Mouse (Mus musculus) ovary, postnatal 10 days (tissue): ENCODE results near the gene Itpk1.
A peak's percentile ranks its signal among the peaks of the same experiment; 100 is the strongest.
"Not testable (repeated sequence)": the region's sequence is repeated elsewhere in the genome, so short reads cannot be mapped to it uniquely, and the experiment has no call there.

Experiments used
- DNase-seq: peaks from one replicate; pipeline ENCODE4 v3.0.0; 2022; ENCODE audit warnings: low spot score

Gene Itpk1

DNA sequence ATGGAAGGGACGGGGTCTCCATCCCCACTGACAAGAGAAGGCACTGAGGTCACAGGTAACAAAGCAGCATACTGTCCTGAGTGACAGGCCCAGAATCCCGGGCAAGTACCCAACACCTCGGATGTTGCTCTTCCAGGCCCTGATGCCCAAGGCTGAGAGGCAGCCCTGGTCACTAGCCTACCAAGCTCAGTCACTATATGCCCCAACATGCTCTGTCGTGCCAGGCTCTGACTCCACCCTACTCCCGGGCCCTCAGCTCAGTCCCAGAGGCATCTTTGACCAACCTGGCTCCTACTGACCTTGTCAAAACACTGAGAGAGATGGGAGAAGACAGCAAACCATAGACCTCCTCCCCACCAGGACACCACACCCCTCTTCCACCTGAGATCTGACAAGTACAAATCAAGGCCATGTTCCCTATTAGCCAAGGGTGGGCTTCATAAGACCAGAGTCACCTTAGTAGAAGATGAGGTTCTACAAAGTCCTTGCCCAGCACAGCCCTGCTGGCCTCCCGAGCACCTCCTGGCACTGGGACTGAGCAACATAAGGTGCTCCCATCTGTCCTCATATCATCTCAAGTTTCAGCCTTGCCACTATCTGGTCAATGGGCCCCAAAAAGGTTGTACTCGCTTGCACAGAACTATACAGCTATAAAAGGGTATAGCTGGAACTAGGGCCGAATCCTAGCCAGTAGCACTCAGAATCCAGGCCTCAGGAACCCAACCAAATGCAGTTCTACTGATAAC is 43.7 kb downstream of the Itpk1 start:
- no peak for DNase-seq

GRCm38 (mm10) chr12:102653003-102653402 is 51.7 kb downstream of the Itpk1 start:
- no peak for DNase-seq

DNA sequence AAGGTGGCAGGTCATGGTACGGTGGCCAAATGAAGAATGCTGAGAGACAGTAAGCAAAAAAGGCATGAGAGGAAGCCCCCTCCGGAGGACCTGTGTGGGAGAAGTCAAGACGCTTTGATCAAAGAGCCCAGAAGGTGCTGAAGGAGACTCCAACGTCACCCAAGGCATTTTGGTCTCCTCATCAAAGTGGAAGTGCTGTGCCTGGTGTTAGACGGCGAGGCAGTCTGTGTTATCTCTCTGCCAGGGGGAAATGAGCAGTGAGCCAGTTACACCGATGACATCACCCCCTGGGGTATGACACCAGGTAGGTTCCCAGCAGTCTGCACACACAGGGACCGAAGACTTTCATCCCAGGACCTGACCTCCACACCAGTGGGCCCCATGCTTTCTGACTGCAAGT is 52.3 kb downstream of the Itpk1 start:
- DNase-seq: no peak

GRCm38 (mm10) chr12:102651871-102652270 is 52.9 kb downstream of the Itpk1 start:
- no peak for DNase-seq

DNA sequence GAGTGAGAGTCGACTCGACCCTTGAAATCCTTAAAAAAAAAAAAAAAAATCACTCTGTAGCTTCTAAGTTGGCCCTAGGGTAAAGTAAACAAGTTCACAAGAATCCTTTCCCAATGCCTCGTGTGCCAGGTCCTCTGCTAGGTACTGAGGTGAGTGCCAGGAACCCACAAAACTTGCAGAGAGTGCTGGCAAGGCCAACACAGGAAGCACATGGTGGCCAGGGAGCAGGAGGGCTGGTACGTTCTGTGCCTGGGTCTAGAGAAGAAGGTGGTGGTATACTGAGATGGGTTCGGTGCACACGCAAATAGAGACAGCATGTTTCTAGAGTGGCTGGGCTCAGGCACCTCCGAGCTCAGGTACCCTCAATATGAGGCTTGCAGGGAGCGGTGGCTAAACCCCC is 53.3 kb downstream of the Itpk1 start:
- DNase-seq: no peak

DNA sequence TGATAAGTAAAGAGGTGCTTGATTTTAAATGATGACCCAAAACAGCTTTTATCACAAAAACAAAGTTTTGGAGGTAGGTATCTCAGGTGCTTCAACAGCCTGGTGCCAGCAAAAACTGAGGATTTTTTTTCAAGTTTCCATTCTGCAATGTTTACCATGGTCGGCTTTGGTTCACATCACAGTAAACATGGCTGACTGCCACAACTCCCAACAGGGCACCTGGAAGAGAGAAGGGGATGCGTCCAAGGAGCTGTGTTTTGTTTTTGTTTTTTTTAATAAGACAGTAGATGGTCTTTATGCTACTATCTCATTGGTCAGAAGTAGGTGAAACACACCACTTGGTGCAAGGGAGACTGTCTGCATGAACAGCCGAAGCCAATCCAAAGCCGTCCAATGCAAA is 54.1 kb downstream of the Itpk1 start:
- no peak for DNase-seq

DNA sequence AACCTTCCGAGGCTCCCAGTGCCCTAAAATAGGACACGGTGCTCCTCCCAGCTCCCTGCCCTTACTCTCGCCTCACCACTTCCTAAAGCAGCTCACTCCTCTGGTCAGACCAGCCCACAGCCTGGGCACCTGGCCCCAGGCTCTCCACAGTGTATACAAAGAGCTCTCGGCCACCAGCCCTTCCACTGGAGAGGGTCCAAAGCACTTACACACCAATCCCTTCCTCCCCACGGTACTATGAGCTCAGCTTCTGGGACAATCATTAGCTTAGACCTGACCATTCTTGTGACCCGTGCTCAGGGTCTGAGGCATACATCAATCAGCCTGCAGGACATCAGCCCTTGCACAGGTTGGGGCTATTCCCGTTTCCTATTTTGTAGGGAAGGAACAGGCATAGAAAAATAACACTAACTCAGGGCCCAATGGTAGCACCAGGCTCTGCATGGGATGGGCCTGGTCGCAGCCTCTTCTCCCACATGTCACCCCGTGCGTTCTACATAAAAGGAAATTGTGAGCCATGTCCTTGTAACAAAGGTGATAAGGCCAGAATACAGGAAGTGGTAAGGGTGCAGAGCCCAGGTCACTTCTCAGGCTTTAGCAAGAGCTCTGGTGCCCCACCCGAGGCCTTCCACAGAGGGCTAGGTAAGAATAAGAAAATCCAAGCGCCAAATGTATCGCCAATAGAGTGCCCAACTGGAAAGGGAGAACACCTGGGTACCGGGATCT is 56.7 kb downstream of the Itpk1 start:
- no peak for DNase-seq

- no peak for DNase-seq
Measured at GRCm38 (mm10) chr12:102646586-102647260, 58.0 kb downstream of the Itpk1 start.

DNA sequence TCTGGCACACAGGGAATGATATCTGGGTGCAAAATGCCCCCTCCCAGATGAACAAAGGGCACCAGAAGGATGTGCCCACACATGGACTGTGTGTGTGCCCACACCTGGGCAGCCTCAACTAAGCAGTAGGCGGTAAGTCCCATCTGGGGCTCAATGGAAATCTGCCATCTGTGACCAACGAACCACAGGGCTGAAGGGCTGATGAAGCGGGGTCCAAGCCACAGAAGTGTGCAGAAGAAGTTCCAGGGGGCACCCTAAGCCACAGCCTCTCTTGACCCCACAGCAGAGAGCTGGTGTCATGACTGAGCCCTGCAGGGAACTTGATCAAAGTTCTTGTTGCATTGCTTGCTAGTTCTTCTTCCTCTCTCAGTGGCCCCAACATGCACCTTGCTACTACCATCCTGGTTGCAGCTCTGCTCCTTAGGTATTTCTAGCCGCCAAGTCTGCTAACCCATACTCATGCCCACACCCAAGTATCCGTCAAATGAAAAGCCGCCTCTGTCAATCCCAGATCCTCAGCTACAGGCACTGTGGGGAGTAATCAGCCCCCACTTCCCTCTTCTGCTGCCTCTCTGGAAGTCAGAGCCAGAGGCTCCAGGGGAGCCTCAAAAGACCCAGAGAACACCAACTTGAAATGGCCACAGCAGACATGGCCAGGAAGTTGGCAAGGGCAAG is 58.7 kb downstream of the Itpk1 start:
- DNase-seq: no peak

DNA sequence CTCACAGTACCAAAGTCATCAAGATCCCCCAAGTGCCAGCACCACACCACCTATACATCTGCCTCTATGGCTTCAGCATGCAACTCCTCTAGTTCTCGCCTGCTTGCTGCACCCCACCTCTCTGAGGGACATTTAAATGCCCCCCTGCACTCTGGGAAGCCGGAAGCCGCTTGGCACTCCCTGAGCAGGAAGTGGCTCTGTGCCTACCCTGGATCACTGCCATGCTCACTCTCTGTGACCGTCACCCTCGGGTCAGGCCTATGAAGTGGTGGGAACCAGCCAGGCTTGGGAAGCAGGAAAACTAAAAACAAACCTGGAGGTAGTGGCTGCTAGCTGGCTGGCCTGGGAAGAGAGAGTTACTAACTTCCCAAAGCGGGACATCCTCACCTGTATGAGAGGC is 61.4 kb downstream of the Itpk1 start:
- DNase-seq: peak; percentile 25

DNA sequence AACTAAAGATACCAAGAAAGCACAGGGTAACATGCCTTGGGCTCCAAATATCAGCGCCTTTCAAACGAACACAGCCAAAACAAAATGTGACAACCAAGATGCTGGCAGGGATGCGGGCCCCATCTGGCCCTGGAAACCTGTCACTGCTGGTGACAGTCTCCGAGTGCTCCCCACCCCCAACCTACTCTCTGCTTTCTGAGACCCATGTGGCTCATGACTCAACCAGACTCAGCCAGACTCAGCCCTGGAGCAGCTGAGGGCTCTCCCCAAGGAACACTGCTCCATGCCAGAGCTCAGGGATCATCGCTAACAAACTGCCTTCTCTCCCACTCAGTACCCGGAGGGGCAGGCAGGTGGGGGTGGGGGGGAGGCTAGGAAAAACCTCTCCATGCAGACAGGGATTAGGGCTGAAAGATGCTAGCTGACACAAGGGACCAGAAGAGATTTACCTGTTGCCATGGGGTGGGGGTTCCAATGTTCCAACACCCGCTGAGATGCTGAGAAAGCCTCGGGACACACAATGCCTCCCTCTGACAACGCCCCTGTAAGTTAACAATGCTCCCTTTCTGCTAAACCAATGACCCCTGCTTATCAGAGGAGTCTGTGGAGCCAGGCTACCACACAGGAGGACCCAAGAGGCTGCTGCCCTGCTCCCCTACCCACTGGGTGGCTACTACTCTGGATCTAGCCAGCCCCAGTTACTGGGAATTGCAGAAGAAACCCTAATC is 64.1 kb downstream of the Itpk1 start:
- DNase-seq: no peak

- DNase-seq: no peak
Measured at GRCm38 (mm10) chr12:102638878-102639277, 65.9 kb downstream of the Itpk1 start.

GRCm38 (mm10) chr12:102637235-102637634 is 67.5 kb downstream of the Itpk1 start:
- no peak for DNase-seq

DNA sequence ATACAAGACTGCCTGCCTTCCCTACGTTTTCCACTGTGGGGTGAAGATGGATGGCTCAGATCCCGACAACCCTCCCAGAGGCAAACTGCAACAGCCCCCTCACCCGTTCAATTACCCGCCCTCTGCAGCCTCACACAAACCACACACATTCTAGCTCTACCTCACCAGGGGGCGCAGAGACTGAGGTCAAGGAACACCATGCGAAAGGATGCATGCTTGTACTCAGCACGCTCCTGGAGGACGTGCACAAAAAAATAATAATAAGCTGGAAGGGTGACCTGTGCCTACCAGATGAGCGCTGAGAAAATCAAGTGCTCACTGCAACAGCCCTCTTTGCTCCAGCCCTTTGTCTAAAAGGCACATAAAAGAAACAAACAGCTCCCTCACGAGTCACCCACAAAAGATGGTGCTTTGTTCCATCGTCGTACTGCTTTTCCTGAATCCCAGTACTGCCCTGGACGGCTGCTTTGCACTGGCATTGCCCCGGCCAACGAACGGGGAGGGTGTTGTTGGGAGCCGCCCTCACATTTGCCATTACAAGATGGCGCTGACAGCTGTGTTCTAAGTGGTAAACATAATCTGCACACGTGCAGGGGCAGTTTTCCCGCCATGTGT is 70.2 kb downstream of the Itpk1 start:
- DNase-seq: no peak

- no peak for DNase-seq
Measured at GRCm38 (mm10) chr12:102633083-102633501, 71.6 kb downstream of the Itpk1 start.

DNA sequence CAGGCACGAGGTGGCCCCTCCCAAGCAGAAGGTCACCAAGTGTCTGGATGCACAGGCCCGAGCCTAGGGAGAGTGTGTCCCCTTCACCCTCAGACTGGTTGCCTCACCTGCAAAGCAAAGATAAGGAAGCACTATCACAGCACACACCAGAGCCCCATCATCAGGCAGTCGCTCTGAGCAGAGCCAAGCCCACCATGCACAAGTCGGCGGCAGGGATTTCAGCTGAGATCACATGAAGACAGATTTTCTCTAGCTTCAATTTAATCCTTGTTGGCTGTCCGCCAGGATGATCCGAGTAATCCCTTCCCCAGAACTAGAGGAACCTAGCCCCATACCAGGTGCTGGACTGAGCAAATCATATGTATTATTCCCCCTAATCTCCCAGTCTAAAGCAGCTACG is 73.0 kb downstream of the Itpk1 start:
- no peak for DNase-seq

DNA sequence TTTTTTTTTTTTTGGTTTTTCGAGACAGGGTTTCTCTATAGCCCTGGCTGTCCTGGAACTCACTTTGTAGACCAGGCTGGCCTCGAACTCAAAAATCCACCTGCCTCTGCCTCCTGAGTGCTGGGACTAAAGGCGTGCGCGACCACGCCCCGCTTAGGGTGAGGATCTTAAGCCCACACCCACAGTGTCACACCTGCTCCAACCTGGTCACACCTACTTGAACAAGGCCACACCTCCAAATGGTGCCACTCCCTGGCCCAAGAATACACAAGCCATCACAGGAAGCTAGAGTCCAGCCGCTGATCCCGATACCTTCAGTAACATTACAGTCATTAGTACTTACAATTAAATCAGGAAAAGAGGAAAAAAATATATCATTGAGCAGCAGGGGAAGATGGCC is 74.3 kb downstream of the Itpk1 start:
- DNase-seq: not testable (repeated sequence)

DNA sequence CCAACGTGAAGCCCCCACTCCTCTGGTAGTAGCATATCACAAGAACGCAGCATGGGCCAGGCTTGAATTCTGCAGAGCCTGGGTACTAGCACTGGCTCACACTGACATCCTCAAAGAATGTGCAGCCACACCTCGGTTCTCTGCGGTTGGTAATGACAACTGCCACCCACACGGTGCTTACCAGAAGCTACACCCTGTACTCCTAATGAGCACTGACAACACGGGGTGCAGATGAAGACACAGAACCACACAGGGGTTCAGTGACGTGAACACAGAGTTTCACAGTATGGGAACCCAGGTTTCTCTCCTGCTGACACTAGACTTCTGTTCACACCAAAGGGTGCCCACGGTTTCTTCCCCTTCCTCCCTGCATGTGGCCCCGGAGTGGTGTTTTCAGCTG is 76.5 kb downstream of the Itpk1 start:
- DNase-seq: no peak

DNA sequence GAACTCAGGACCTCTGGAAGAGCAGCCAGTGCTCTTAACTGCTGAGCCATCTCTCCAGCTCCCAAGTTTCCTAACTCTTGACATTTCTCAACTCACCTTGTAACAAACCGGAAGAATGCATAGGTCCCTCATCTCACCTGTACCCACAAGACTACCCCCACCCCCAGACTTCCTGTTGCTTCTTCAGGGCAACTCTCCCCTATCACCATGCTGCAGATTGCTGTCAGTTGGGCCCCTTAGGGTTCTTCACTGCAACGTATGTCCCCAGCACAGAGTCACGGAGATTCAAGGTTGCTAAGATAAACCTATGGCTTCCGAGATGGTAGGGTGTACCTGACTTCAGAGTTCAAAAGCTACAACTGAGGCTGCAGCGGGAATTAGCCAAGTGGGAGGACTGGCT is 77.2 kb downstream of the Itpk1 start:
- DNase-seq: no peak

- DNase-seq: no peak
Measured at GRCm38 (mm10) chr12:102626841-102627240, 77.9 kb downstream of the Itpk1 start.

GRCm38 (mm10) chr12:102625717-102626116 is 79.0 kb downstream of the Itpk1 start:
- DNase-seq: no peak
